Mouse (Mus musculus) ovary, postnatal 36 days (tissue): ENCODE measurements around the gene Mid1.
A peak's percentile ranks its signal among the peaks of the same experiment; 100 is the strongest.

Experiments
- DNase-seq: peaks from one replicate; pipeline ENCODE4 v3.0.0; 2022; ENCODE audit warnings: low spot score, mixed read lengths

Gene Mid1

DNA sequence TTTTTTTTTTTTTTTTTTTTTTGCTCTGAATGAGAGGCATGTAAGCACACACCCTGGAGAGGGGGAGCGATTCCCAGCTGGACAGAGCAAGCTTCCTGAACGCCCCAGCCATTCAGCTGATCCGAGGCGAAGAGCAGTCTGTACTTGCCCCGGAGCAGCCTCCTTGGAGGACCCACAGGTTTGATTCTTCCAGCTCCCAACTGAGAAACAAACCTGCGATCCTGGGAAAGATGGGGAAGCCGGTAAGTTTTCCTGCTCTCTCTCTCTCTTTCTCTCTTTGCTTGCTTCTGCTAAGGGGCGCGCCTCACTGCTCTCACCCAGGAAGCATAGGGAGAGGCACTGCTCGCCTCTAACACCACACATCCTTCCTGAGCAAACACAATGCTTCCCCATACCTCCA, at the start of gene Mid1:
Gene Mid1, plus strand, starts transcription at position 69 of the 400 bp plus-strand sequence.
- peak; percentile 35 for DNase-seq

DNA sequence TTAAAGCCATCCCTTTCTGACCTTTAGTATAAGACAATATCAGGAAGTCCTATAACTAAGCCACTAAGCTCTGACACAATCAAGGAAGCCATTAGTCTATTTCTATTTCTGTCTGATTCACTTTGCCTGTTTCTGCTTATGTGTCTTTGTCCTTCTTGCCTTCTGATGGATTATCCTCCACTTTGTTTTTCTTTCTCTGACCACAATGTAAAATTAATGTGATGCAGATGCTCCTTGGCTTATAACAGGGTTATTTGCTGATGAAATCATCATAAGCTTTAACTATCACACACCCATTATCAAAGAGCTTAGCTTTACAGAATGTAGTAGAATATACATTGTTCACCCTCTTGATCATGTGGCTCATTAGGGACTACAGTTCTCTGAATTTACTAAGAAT, 11.9 kb upstream of the Mid1 start:
- DNase-seq: no peak

DNA sequence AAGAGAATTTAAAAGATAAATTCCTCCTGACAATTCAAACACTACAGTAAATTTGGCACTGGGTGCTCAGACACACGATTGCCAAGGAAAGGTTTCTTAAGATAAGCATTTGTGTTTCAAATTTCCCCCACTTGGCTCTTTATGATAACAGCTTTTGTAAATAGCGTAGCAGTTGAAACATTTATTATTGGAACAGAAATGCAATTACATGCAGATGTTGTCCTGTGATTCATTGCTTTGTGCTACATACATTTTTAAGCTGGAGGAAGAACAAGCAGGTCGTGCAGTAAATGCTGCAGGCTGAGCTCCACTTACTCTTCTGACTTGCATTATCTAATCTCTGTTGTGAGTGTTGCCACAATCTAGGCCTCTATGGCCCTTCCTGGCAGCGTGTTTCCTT, 8.7 kb upstream of the Mid1 start:
- DNase-seq: no peak

GRCm38 (mm10) chrX:169685731-169686130, 732 bp downstream of the Mid1 start:
- DNase-seq: no peak

GRCm38 (mm10) chrX:169691217-169691616, 6.2 kb downstream of the Mid1 start:
- DNase-seq: no peak

GRCm38 (mm10) chrX:169691675-169692074, 6.7 kb downstream of the Mid1 start:
- no peak for DNase-seq

GRCm38 (mm10) chrX:169692225-169692909, 7.4 kb downstream of the Mid1 start:
- DNase-seq: no peak

DNA sequence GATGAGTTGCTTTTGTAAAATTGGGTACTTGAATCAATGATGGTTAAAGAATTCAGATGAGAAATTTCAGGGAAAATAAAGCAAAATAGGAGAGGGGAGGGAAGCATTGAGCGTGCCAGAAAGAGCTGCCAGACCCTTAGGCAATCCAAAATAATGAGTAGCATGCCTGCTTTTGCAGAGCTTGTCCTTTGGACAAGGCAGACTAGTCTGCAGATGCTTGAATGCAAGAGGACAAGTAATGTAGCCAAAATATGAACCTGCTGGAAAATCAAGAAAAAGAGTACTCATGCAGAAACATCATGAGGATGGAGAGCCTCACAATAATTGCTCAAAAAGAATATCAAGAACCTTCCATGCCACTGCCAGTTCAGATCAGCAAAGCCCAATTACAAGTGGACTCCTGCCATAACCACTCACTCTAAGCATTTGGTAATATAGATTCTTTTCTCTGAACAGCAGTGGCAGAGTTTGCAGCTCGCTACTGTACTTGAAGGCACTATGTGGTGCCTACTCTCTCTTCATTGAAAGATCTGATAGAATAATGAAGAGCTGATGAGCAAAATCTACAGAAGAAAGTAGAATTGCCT, 19.1 kb downstream of the Mid1 start:
- no peak for DNase-seq

DNA sequence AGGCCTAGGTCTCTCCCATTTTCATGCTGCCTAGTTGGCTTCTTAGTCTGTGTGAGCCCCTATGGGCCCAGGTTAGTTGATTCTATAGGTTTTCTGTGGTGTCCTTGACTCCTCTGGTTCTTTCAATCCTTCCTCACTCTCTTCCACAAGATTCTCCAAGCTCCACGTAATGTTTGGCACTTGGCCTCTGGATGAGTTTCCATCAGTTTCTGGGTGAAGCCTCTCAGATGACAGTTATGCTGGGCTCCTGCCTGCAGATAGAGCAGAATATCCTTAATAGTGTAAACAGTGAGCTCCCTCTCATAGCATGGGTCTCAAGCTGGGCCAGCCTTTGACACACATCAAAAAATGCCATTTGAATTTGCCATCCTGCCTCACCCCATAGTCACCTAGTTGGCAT, 38.5 kb downstream of the Mid1 start:
- no peak for DNase-seq

- no peak for DNase-seq
Measured at GRCm38 (mm10) chrX:169735387-169735969, 50.5 kb downstream of the Mid1 start.

GRCm38 (mm10) chrX:169758001-169758400, 73.0 kb downstream of the Mid1 start:
- DNase-seq: no peak

GRCm38 (mm10) chrX:169779535-169779934, 94.5 kb downstream of the Mid1 start, which contains the start of gene 4933400A11Rik:
Gene 4933400A11Rik (minus strand): TSS chrX:169779635.
- DNase-seq: no peak

GRCm38 (mm10) chrX:169789702-169790101, 104.7 kb downstream of the Mid1 start:
- DNase-seq: no peak

DNA sequence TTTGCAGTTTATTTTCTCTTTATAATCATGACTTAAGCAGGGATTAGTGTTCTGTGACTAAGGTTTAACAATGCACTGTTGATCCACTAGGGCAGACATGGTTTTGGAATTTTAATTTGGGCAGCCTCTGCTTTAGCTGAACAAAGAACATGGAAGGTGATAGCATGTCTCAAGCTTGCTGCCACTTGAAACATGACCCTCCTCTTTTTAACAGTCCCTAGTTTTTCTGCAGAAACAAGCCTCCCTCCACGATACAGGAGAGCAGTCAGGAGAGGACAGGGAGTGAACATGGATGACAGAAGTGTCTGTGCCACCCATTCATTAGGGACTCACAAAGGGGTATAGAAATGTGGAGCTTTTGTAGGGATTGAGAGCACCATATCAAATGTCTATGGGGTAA, 107.9 kb downstream of the Mid1 start:
- DNase-seq: no peak

DNA sequence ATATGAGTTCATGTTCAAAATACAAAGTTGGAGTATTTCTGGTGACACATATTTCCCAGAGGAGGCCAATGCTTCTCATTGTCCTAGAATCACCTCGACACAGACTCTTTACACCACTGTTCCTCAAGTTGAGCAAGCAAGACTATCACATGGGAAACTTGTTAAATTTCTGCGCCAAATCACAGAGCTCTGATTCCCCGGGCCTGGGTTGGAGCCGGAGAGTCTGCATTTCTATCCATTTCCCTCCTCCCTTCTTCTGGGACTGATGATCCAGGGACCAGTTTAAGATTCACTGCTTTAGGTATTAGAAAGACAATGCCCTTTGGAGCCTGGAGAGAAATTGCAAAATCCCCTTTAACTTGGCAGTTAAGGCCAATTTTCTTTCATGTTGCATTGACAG, 109.4 kb downstream of the Mid1 start:
- DNase-seq: no peak

DNA sequence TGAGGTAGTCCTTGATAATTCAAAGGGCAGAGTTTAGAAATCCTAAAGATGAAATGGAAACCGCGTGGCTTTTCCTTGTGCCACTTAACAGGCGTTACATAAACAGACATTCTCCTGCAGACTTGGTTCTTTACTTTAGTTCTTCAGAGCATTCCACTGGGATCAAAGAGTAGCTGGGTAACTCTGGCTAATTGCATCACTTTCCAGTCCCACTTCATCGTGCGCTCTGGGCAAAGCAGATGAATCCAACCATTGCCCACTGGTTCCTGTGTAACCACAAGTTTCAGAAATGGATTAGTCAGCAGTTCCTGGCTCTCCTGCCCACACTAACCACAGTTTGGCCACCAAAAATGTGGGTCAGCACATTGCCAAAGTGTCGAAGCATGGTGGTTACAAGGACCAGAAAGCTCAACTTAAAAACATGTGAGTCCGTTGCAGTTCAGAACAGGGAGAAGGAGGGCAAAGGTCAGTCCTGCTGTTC, 109.9 kb downstream of the Mid1 start:
- no peak for DNase-seq

DNA sequence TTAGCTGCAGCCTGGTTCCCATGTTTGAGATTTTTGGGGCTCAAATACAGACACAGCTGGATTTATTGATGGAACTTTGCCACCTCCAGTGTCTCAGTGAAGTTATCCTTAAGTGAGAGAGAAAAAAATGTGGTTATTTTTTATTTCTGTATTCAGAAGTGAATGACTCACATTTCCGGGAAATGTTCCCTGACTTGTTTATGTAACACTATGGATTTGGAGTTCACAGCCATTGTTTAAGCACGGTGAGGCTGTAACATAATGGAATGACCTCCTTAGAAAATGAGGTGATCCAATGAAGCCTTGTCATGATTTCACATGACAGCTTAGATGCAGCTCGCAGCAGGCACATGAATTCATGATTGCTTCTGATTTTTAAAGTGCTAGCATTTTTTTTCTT, 112.1 kb downstream of the Mid1 start:
- no peak for DNase-seq

DNA sequence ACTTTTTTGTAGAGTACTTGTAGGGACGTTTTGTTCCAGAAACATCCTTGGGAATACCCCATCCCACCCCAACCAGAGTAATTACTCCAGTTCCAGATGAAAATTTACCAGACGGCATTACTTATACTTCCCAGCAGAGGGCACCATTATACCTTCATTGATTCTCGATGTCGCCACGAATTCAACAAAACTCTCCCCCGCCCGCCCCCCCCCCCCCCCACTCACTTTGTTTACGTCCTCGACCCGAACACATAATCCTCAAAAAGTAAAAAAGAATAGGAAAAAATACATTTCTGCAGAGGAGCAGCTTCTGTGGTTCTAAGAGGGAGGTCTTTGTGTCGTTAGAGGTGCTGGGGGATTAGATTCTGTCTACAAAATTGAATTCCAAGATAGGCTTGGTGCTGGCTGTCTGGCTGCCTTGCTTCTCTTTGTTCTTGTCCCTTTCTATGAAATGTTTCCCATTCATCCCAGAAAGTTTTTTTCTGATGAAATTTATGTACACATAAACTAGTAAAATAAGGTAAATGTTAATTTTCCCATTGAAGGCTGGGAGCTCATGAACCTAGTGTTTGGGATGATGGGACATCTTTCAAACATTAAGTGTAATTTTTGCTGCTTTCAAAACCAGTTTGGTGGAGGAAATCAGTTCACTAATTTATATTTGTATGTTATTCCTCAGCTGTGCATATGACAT, 114.1 kb downstream of the Mid1 start:
- no peak for DNase-seq

GRCm38 (mm10) chrX:169800238-169800637, 115.2 kb downstream of the Mid1 start:
- DNase-seq: no peak

DNA sequence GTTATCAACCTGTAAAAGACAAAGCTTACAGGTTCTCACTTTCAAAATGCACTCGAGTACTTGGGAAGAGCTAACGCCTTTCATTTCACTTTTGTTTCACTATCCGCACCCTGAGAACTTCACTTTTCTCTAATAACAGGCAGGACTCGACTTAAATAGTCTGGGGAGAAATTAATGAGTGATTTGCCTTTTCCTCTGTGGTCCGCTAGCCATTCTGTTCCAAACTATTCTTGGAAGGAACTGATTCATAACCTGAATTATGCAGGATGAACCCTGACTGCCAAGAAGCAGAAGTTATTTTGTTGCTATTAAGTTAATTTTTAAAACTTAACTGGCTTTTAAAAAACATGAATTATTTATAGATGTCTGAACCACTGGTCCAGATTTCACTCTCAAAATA, 120.8 kb downstream of the Mid1 start:
- no peak for DNase-seq

DNA sequence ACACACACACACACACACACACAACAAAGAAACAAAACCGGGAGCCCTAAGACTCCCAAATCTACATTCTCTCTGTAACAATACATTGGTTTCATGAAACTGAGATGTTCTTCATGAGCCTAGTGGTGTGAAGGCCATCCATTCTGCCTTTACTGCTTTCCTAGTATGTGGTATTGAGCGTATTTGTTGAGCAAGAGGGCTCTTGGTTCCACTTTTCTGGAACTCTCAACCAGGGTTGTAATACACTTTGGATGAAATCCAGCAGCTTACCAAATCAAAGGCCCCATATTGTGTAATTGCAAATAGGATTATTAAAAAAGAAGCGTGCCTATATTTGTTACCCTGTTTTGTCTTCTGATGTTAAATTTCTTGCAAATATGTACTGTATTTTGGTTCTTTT, 122.7 kb downstream of the Mid1 start:
- no peak for DNase-seq

- no peak for DNase-seq
Measured at GRCm38 (mm10) chrX:169811318-169811717, 126.3 kb downstream of the Mid1 start.

DNA sequence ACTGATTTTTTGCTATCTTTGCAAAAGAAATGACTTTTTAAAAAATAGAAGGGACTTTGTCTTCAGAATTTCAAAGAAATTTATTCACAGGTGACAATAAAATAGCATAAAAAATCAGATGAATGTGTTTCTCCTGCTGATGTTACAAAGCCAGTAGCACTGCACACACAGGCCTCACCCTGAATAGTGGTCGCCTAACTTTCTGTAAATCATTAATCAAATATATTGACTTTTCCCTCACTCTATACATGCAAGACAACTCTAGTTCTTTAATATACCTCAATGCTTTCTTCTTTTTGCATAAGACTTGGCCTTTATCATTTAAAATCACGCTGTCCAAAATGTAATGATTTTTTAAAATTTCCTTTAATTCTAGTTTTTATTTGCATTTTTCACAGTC, 126.8 kb downstream of the Mid1 start:
- DNase-seq: no peak
